7 mouse cellular contexts compared by ENCODE assay signal in the genomic region with DNA sequence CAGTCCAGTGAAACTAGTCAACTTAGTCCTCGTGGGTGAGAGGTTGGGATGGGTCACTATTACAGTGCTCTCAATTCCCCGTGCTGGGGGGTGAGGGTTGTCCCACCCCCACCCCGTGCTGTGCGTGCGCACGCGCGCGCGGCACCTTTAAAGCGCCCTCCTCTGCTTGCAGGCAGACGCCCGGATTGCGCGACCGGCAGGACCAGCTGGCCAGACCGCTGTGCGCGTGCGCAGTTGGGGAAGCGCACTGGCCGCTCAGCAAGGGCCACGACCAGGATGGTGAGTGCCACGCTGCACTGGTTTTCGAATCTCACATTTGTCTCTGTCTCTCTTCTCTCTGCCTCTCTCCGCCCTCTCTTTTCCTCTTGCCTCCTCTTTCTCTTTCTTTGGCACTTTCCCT. TPM values are rescaled to one million over a fixed set of nuclear protein-coding genes. Genes with fewer than 3 reads are reported as not detected.
DNase-seq lines count a peak whose midpoint lies in the region; ATAC-seq lines count a peak whose summit lies in the region.

Gene Hapln4, plus strand, starts transcription at position 173 of the 400 bp plus-strand sequence.

- H3K4me3 ChIP-seq in embryonic facial prominence, embryonic 14.5 days (ENCODE audit: low read depth, low read length): peak within 1 kb of the TSS; percentile 42

- no peaks in the 10 kb centered on the region for H3K9me3 ChIP-seq in embryonic facial prominence, embryonic 14.5 days (ENCODE audit: control insufficient read depth, low read length)

- 0% methylated on average over 20 of the region's 26 CpGs for WGBS in embryonic facial prominence, embryonic 14.5 days

- DNase-seq in Muller cell, postnatal 12 days (ENCODE audit: inconsistent ontology term): peak; percentile 63
- DNase-seq in adrenal gland, postnatal 10 days: peak; percentile 71
- DNase-seq in embryonic facial prominence, embryonic 14.5 days (ENCODE audit: low spot score): peak; percentile 43
- DNase-seq in induced T-regulatory cell, adult 2 months (ENCODE audit: low read depth): peak; percentile 31
- peak in 1 of 2 experiments; percentile 80 for DNase-seq in left cerebral cortex, postnatal 36 days (ENCODE audit: low spot score in 2 of 2)
- DNase-seq in mesoderm, embryonic 11.5 days (ENCODE audit: low read depth, low spot score): peak; percentile 74
- peak; percentile 65 for DNase-seq in testis, postnatal 10 days (ENCODE audit: low spot score)

- H3K9ac ChIP-seq in embryonic facial prominence, embryonic 14.5 days (ENCODE audit: low read depth, low read length): peak within 1 kb of the TSS; percentile 47

- no peak within 1 kb of the TSS for H3K27ac ChIP-seq in embryonic facial prominence, embryonic 14.5 days (replicated peaks; ENCODE audit: low read depth, low read length)

- peak within 1 kb of the TSS; percentile 80 for H3K4me2 ChIP-seq in embryonic facial prominence, embryonic 14.5 days (ENCODE audit: low read depth, low read length)

- H3K4me1 ChIP-seq in embryonic facial prominence, embryonic 14.5 days (ENCODE audit: control insufficient read depth, insufficient read depth, low read length): peaks cover 10% of the 10 kb centered on the region; the same call in 1 of the 2 replicates

- H3K36me3 ChIP-seq in embryonic facial prominence, embryonic 14.5 days (ENCODE audit: control insufficient read depth, insufficient read depth, low read length): no peaks in the 10 kb centered on the region

- no peak for ATAC-seq in embryonic facial prominence, embryonic 14.5 days (ENCODE audit: low read depth)

- intact Hi-C loops in left cerebral cortex, postnatal 36 days (cut with DNase I): no loop called here

- peaks cover 60% of the 10 kb centered on the region for H3K27me3 ChIP-seq in embryonic facial prominence, embryonic 14.5 days (replicated peaks; ENCODE audit: control insufficient read depth, insufficient read depth, low read length)

RNA-seq across cellular contexts. Expression of gene Hapln4, which starts in this region (rescaled TPM):
- total RNA-seq in adrenal gland, postnatal 10 days (2021): under 1 TPM; 0.24 to 0.36 TPM
- 0.34 and 0.53 TPM in 2 replicates for polyA plus RNA-seq in embryonic facial prominence, embryonic 14.5 days (2014; fragmentation: Nextera tagmentation; extraction: Ambion mirVana)
- total RNA-seq in left cerebral cortex, postnatal 36 days (2021): 10 to 100 TPM; 78.4 to 95.6 TPM

Comparison
In these comparisons a context has a peak if more than half of its experiments do, and no peak if none do; other contexts are left out.
1. RNA of gene Hapln4 (total RNA-seq): 78.4 to 95.6 TPM in left cerebral cortex, postnatal 36 days; 0.24 to 0.36 TPM in adrenal gland, postnatal 10 days; every median in the first group is over 10 times any median in the second.
2. Peak in DNase-seq in adrenal gland, postnatal 10 days; RNA of the gene not detected or under 1 TPM.
3. Peak in DNase-seq, H3K4me3 ChIP-seq, H3K9ac ChIP-seq and H3K4me2 ChIP-seq in embryonic facial prominence, embryonic 14.5 days; RNA of the gene not detected or under 1 TPM.